Mouse (Mus musculus) cerebellum, adult 11-12 months (tissue): ENCODE measurements around the gene Rap1gap2.

Experiments used
- DNase-seq: peaks from one replicate; pipeline ENCODE4 v3.0.0; 2022

The Rap1gap2 gene

DNA sequence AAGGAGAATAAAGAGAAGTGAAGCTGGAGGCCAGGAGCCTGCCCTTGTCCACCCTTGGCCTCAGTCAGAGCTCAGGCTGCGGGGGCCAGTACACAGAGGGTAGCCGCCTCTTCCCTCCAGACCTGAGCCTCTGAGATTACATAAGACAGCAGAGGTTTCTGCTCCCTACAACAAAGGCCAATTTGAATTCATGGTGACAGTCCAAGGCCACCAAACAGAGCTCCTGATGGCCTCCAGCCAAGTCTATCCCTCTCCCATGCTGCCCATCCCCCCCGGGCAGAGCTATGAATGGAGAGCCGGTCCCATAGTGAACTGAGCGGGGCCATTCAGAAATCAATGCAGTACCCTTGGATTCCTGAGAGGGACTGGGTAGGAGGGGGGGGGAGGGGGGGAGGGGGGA lies 217.2 kb downstream of the Rap1gap2 start:
- DNase-seq, result no peak

DNA sequence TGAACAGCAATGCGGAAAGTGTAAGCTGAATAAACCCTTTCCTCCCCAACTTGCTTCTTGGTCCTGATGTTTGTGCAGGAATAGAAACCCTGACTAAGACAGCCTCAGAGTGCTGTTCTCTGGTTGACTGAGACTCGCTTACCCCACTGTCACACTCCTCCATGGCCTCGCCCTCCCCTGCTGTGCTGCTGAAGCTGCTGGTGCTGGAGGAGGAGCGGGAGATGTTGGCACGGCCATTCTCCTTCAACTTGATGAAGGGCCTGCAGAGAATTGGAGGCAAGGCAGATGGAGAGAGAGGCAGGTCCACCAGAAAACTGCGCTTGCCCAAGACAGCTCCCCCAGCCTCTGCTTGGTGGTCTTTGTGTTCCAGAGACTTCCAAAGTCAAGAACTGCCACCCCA lies 217.8 kb downstream of the Rap1gap2 start:
- DNase-seq, result no peak

DNA sequence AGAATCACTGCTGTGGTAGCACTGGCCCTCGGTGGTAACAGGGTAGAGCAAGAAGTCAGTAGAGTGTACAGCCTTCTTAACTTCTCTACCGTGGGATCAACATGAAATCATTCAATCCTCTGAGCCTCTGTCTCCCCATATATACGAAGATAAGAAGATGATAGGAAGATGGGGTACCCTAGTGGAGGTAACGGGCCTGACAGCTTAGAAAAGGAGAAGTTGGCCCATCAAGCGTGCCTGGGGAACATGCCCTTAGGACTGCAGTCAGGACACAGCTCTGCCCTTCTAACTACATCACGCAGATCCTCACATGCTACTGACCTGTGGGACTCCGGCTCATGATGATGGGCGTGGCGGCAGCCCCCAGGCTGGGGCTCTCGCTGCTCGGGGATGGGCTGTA lies 218.8 kb downstream of the Rap1gap2 start:
- DNase-seq, result no peak

GRCm38 (mm10) chr11:74387203-74387602 lies 223.5 kb downstream of the Rap1gap2 start:
- no peak for DNase-seq

DNA sequence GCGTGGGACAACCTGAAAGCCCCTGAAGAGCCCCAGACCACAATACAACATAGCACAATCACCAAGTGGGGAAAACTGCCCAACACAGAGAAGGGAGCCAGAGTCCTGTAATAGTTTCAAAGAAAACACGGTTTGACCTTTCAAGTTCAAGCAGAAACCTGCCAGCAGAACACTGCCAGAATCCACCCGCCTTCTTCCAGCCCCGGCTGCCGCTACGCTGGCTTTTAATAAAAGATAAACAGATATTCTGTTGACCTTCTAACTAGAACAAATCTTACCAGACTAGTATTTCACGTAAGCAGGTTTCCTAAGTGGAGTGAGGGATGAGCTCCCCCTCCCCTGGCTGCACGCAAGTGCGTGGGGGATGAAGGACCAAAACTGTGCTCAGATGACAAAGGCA lies 225.0 kb downstream of the Rap1gap2 start:
- no peak for DNase-seq

GRCm38 (mm10) chr11:74379166-74379873 lies 231.4 kb downstream of the Rap1gap2 start:
- DNase-seq, result no peak

DNA sequence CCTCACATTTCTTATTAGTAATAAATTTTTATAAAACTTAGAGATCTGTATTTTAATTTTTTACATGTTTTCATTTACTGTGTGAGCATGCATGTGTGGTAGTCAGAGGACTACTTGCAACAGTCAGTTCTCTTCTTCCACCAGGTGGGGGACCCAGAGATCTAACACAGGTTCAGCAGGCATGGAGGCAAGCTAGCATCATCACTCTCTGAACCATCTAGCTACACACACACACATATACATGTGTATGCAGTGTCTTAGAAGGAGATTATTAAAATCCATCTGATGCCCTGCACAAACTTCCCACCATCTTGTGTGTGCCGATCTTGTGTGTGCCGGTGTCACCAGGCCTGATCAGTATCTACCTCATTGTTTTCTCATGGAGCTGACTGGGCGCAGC lies 233.9 kb downstream of the Rap1gap2 start:
- no peak for DNase-seq

DNA sequence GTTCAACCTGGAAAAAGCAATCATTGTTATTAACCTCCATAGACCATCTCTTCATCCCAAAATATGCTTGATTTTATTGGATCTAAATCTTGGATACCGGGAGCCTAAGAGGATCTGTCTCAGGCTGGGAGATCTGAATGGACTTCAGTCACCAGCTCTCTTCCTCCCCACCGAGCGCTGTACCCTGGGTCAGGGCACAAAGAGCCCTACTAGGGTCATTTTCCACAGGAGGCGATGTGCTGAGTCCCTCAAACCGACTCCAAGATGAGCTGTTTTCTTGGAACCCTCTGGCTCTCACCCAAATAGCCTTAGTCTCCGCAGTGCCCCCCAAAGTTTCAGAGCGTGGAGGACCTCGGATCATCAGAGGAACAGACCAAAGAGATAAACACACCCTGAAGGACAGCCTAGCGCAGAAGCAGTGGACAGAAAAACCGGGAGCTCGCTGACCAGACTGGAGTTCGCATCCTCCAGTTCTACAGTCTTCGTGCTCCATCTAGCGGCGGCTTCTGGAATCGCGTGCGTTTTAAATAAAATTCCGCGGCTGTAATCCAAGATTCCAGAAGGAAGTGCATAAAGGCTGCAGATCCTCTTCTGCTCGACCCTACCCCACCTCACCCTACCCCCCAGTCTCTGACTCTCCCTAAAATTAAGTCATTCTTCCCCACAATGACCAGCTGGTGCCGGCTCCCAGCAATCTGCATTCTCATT lies 239.2 kb downstream of the Rap1gap2 start:
- peak; percentile 38 for DNase-seq

DNA sequence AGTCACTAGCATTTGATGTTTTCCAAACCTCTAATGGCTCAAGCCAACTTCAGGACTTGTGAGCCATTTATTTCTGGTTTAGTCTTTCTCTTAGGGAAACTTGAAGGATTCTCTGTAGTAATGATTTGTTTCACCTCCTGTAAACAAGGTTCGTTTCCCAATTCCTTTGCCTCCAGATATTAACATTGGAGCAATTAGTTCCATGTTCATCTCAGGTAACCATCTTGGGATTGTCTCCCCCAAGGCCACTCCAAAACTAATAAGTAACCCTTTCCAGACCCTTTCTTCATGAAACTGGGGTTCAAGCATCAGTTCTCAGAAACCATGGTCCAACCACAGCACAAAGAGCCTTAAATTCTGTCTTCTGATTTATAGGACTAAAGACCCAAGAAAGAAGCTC lies 248.9 kb downstream of the Rap1gap2 start, which contains the start of gene Olfr412:
TSS of gene Olfr412 (plus strand) at position 301 of the 400 bp plus-strand sequence.
- DNase-seq, result no peak

GRCm38 (mm10) chr11:74352550-74352949 lies 258.2 kb downstream of the Rap1gap2 start, which contains the start of gene Olfr411:
TSS of gene Olfr411 (minus strand) at chr11:74352650.
- DNase-seq, result no peak

GRCm38 (mm10) chr11:74337931-74338330 lies 272.8 kb downstream of the Rap1gap2 start, which contains the start of gene Olfr410:
TSS of gene Olfr410 (minus strand) at chr11:74338031.
- no peak for DNase-seq
